Mouse (Mus musculus): ENCODE measurements at regions not wholly inside any gene's neighbourhood (a gene's known extent, or its start where the extent isn't known, plus 50 kb on each side); places are given as distances from the start of the nearest gene placed in this dataset. TPM values are rescaled to one million over a fixed set of nuclear protein-coding genes. Genes with fewer than 3 reads are reported as not detected.

Small RNA genes lying in the stretch of these regions (microRNA-seq; reads per million reads assigned to microRNA genes)
- not detected for gene Gm22696

Data from liver, embryonic 16.5 days (tissue).